Comparison of ENCODE assay signal across 17 mouse cellular contexts in the genomic region with DNA sequence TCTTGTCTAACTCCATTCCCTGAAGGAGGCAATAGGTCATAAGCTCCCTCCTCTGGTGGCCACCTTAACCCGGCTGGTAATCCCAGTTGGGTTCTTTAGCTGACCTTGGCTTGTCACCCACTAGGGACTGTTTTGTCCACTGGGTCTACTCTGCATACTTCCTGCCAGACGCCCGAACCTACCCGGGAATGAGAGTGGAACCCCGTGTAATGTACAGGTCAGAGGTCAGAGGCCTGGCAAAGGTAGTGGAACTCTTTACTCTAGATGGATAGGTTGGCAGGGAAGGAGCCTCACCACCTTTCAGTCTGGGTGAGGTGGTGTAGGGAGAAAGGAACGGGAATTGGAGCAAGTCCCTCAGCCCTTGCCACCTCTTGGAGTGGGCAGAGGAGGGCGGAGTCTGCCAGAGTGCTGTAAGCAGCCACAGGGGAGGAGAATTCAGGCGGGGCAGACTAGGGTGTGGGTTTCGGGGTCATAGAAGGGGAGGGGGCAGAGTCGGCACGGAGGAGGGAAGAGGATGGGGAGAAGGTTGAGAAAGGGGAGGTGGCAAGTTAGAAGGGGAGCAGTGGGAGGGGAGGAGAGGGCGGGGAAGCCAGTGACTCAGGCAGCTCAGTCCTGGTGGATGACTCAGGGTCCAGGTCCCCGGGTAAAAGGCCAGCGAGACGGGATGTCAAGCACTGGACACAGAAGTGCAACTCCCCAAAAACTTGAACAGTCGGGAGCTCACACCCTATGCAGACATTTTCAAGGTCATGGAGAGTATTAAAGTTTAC. TPM values are rescaled to one million over a fixed set of nuclear protein-coding genes. Genes with fewer than 3 reads are reported as not detected.
DNase-seq lines count a peak whose midpoint lies in the region; ATAC-seq and TF ChIP-seq lines count a peak whose summit lies in the region.
"Had no signal": no experiment of that assay in that cellular context is flagged by ENCODE, and none has a peak within 500 bp of the region (broad histone marks: within the 10 kb centered on the region; RNA-seq: fewer than 3 reads in every experiment).

No protein-coding gene starts in this region.

- 74% methylated on average over 16 of the region's 16 CpGs for WGBS in liver, postnatal 0 days (ENCODE audit: insufficient replicate concordance)
- 80% methylated on average over 16 of the region's 16 CpGs for WGBS in liver, embryonic 11.5 days
- WGBS in large intestine, adult 2 months, result 58% methylated on average over 16 of the region's 16 CpGs

- H3K4me3 ChIP-seq in liver, postnatal 0 days (ENCODE audit: low read depth, low read length), result no peak overlapping the region
- no peak overlapping the region for H3K4me3 ChIP-seq in liver, embryonic 11.5 days (ENCODE audit: low read depth, low read length)
- H3K4me3 ChIP-seq: forebrain, embryonic 10.5 days; hindbrain, embryonic 12.5 days; midbrain, embryonic 13.5 days had no signal

- H3K4me1 ChIP-seq in liver, postnatal 0 days (ENCODE audit: insufficient read depth), result no peaks in the 10 kb centered on the region
- no peaks in the 10 kb centered on the region for H3K4me1 ChIP-seq in liver, embryonic 11.5 days (replicated peaks; ENCODE audit: control insufficient read depth, insufficient read depth, low read length)
- H3K4me1 ChIP-seq: forebrain, embryonic 10.5 days; midbrain, embryonic 13.5 days had no signal

- TF ChIP-seq CTCF in liver, postnatal 0 days (IDR thresholded peaks at IDR 0.05; ENCODE audit: low read depth), result no peak

- H3K9ac ChIP-seq in liver, postnatal 0 days (replicated peaks), result no peak overlapping the region
- no peak overlapping the region for H3K9ac ChIP-seq in liver, embryonic 11.5 days (ENCODE audit: low read depth, low read length)
- H3K9ac ChIP-seq: hindbrain, embryonic 12.5 days; midbrain, embryonic 13.5 days had no signal

- H3K4me2 ChIP-seq in liver, postnatal 0 days (ENCODE audit: low read depth, low read length), result no peak overlapping the region
- H3K4me2 ChIP-seq in liver, embryonic 11.5 days, result no peak overlapping the region
- H3K4me2 ChIP-seq: hindbrain, embryonic 12.5 days; midbrain, embryonic 13.5 days had no signal

- no peaks in the 10 kb centered on the region for H3K9me3 ChIP-seq in liver, postnatal 0 days (ENCODE audit: low read length)
- H3K9me3 ChIP-seq in liver, embryonic 11.5 days (ENCODE audit: control insufficient read depth, low read length), result no peaks in the 10 kb centered on the region
- H3K9me3 ChIP-seq: forebrain, embryonic 10.5 days; hindbrain, embryonic 12.5 days; midbrain, embryonic 13.5 days had no signal

- H3K27me3 ChIP-seq in liver, postnatal 0 days (ENCODE audit: insufficient read depth, low read length), result no peaks in the 10 kb centered on the region
- no peaks in the 10 kb centered on the region for H3K27me3 ChIP-seq in liver, embryonic 11.5 days (replicated peaks; ENCODE audit: control insufficient read depth, insufficient read depth, low read length)
- H3K27me3 ChIP-seq: hindbrain, embryonic 12.5 days; midbrain, embryonic 13.5 days; Patski had no signal

- ATAC-seq in liver, postnatal 0 days, result no peak
- ATAC-seq in liver, embryonic 11.5 days (replicated peaks; ENCODE audit: low FRiP score), result no peak
- ATAC-seq: midbrain, embryonic 13.5 days; Patski had no signal

- DNase-seq in adrenal gland, postnatal 10 days, result peak; percentile 60
- DNase-seq in adrenal gland, postnatal 4 days (ENCODE audit: low spot score in 2 of 2), result no peak
- peak; percentile 13 for DNase-seq in liver, postnatal 0 days
- no peak for DNase-seq in liver, embryonic 11.5 days (ENCODE audit: low spot score)
- DNase-seq in R1 (ENCODE audit: low read depth, low spot score), result peak; percentile 68
- DNase-seq in large intestine, adult 2 months (ENCODE audit: low read depth, low spot score), result peak; percentile 18
- DNase-seq in thymus, postnatal 25 days, result no peak
- DNase-seq in gastrocnemius, postnatal 25 days, result no peak
- DNase-seq: cerebellum, adult 8-10 months; kidney, adult 8-10 months; lung, postnatal 36 days; right cerebral cortex, adult 18-20 months; thymus, postnatal 36 days had no signal

- H3K36me3 ChIP-seq in liver, postnatal 0 days (replicated peaks; ENCODE audit: insufficient read depth, low read length), result peaks cover 20% of the 10 kb centered on the region; the same call in 1 of the 2 replicates
- peaks cover 13% of the 10 kb centered on the region; the same call in 1 of the 2 replicates for H3K36me3 ChIP-seq in liver, embryonic 11.5 days (ENCODE audit: control insufficient read depth, insufficient read depth, low read length)

- no peak overlapping the region for H3K27ac ChIP-seq in liver, postnatal 0 days (ENCODE audit: low read depth)
- H3K27ac ChIP-seq in liver, embryonic 11.5 days (ENCODE audit: low read depth, low read length), result no peak overlapping the region
- H3K27ac ChIP-seq: forebrain, embryonic 10.5 days; hindbrain, embryonic 12.5 days; midbrain, embryonic 13.5 days had no signal

- TF ChIP-seq EP300 in liver, postnatal 0 days (IDR thresholded peaks at IDR 0.05; ENCODE audit: low read depth), result no peak

RNA-seq across cellular contexts. Expression of a gene that starts 27.1 kb away (rescaled TPM):
- total RNA-seq in adrenal gland, postnatal 10 days (2021), result 10 to 100 TPM; 24.2 to 33.2 TPM
- total RNA-seq in adrenal gland, postnatal 4 days (2021), result 10 to 100 TPM; 39.5 to 45.2 TPM
- 15.5 and 16.1 TPM in 2 replicates for polyA plus RNA-seq in liver, postnatal 0 days (2015; fragmentation: Nextera tagmentation; extraction: Ambion mirVana)
- polyA plus RNA-seq in liver, embryonic 11.5 days (2014; fragmentation: Nextera tagmentation; extraction: Ambion mirVana), result 59.2 and 77.9 TPM in 2 replicates
- 6.0 and 7.2 TPM in 2 replicates for polyA plus RNA-seq in large intestine, adult 2 months (2012; rRNA removed)
- 1 to 10 TPM; 7.8 to 9.5 TPM for total RNA-seq in gastrocnemius, postnatal 25 days (2021)

Comparison
In these comparisons a context has a peak if more than half of its experiments do, and no peak if none do; other contexts are left out.
1. DNase-seq: peak in adrenal gland, postnatal 10 days (single experiment), liver, postnatal 0 days (single experiment), R1 (single experiment) and large intestine, adult 2 months (single experiment); none in adrenal gland, postnatal 4 days (0 of 2), liver, embryonic 11.5 days (single experiment), thymus, postnatal 25 days (single experiment) and gastrocnemius, postnatal 25 days (single experiment).